Mouse (Mus musculus): ENCODE measurements around the gene Tspan9. TPM values are rescaled to one million over a fixed set of nuclear protein-coding genes. Genes with fewer than 3 reads are reported as not detected.

Gene Tspan9
- total RNA-seq, 2 experiments from 2014 or later, result 0.22 TPM; not detected in 1

GRCm38 (mm10) chr6:128003542-128003941, 139.9 kb downstream of the Tspan9 start:
- ATAC-seq (replicated peaks; ENCODE audit: low FRiP score, low TSS enrichment, poor library complexity, severe bottlenecking), result no peak

GRCm38 (mm10) chr6:128002667-128003066, 140.7 kb downstream of the Tspan9 start:
- ATAC-seq (replicated peaks; ENCODE audit: low FRiP score, low TSS enrichment, poor library complexity, severe bottlenecking), result no peak

GRCm38 (mm10) chr6:128002104-128002503, 141.3 kb downstream of the Tspan9 start:
- ATAC-seq (replicated peaks; ENCODE audit: low FRiP score, low TSS enrichment, poor library complexity, severe bottlenecking), result no peak

GRCm38 (mm10) chr6:128001587-128001986, 141.8 kb downstream of the Tspan9 start:
- no peak for ATAC-seq (replicated peaks; ENCODE audit: low FRiP score, low TSS enrichment, poor library complexity, severe bottlenecking)

GRCm38 (mm10) chr6:128000777-128001176, 142.6 kb downstream of the Tspan9 start:
- no peak for ATAC-seq (replicated peaks; ENCODE audit: low FRiP score, low TSS enrichment, poor library complexity, severe bottlenecking)

- ATAC-seq (replicated peaks; ENCODE audit: low FRiP score, low TSS enrichment, poor library complexity, severe bottlenecking), result no peak
These were observed 144.3 kb downstream of the Tspan9 start for GRCm38 (mm10) chr6:127999118-127999517.

- ATAC-seq (replicated peaks; ENCODE audit: low FRiP score, low TSS enrichment, poor library complexity, severe bottlenecking), result no peak
These were observed 146.5 kb downstream of the Tspan9 start for GRCm38 (mm10) chr6:127996928-127997327.

GRCm38 (mm10) chr6:127992993-127993392, 150.4 kb downstream of the Tspan9 start:
- no peak for ATAC-seq (replicated peaks; ENCODE audit: low FRiP score, low TSS enrichment, poor library complexity, severe bottlenecking)

GRCm38 (mm10) chr6:127991509-127992176, 151.8 kb downstream of the Tspan9 start:
- ATAC-seq (replicated peaks; ENCODE audit: low FRiP score, low TSS enrichment, poor library complexity, severe bottlenecking), result no peak

GRCm38 (mm10) chr6:127989624-127990212, 153.7 kb downstream of the Tspan9 start:
- ATAC-seq (replicated peaks; ENCODE audit: low FRiP score, low TSS enrichment, poor library complexity, severe bottlenecking), result no peak

GRCm38 (mm10) chr6:127988944-127989494, 154.4 kb downstream of the Tspan9 start:
- no peak for ATAC-seq (replicated peaks; ENCODE audit: low FRiP score, low TSS enrichment, poor library complexity, severe bottlenecking)

- no peak for ATAC-seq (replicated peaks; ENCODE audit: low FRiP score, low TSS enrichment, poor library complexity, severe bottlenecking)
These were observed 156.0 kb downstream of the Tspan9 start for GRCm38 (mm10) chr6:127987374-127987773.

- no peak for ATAC-seq (replicated peaks; ENCODE audit: low FRiP score, low TSS enrichment, poor library complexity, severe bottlenecking)
These were observed 157.0 kb downstream of the Tspan9 start for GRCm38 (mm10) chr6:127986357-127986756.

- no peak for ATAC-seq (replicated peaks; ENCODE audit: low FRiP score, low TSS enrichment, poor library complexity, severe bottlenecking)
These were observed 162.2 kb downstream of the Tspan9 start for GRCm38 (mm10) chr6:127981176-127981575.

- no peak for ATAC-seq (replicated peaks; ENCODE audit: low FRiP score, low TSS enrichment, poor library complexity, severe bottlenecking)
These were observed 162.9 kb downstream of the Tspan9 start for GRCm38 (mm10) chr6:127980381-127981045.

- ATAC-seq (replicated peaks; ENCODE audit: low FRiP score, low TSS enrichment, poor library complexity, severe bottlenecking), result no peak
These were observed 163.6 kb downstream of the Tspan9 start for GRCm38 (mm10) chr6:127979831-127980230.

- ATAC-seq (replicated peaks; ENCODE audit: low FRiP score, low TSS enrichment, poor library complexity, severe bottlenecking), result no peak
These were observed 164.5 kb downstream of the Tspan9 start for GRCm38 (mm10) chr6:127978941-127979340.

GRCm38 (mm10) chr6:127976695-127977094, 166.7 kb downstream of the Tspan9 start:
- no peak for ATAC-seq (replicated peaks; ENCODE audit: low FRiP score, low TSS enrichment, poor library complexity, severe bottlenecking)

GRCm38 (mm10) chr6:127974000-127974399, 169.4 kb downstream of the Tspan9 start:
- ATAC-seq (replicated peaks; ENCODE audit: low FRiP score, low TSS enrichment, poor library complexity, severe bottlenecking), result no peak

- ATAC-seq (replicated peaks; ENCODE audit: low FRiP score, low TSS enrichment, poor library complexity, severe bottlenecking), result no peak
These were observed 169.8 kb downstream of the Tspan9 start for GRCm38 (mm10) chr6:127973553-127973952.
